Mouse (Mus musculus): ENCODE measurements around the gene Gba. TPM values are rescaled to one million over a fixed set of nuclear protein-coding genes. Genes with fewer than 3 reads are reported as not detected.

Gba gene
- total and polyA plus RNA-seq, 2 experiments from 2014 or later, result 46.8 to 77.4 TPM

- Histone ChIP-seq H3K9me3 (ENCODE audit: low read length) (no peaks in the 10 kb centered on the region), H3K36me3 (ENCODE audit: insufficient read depth, low read length) (no peaks in the 10 kb centered on the region), H3K9ac (replicated peaks; ENCODE audit: low read length) (no peak overlapping the region), H3K4me3 (ENCODE audit: low read length) (no peak overlapping the region), H3K27ac (no peak overlapping the region), H3K4me2 (ENCODE audit: low read depth, low read length) (no peak overlapping the region), H3K4me1 (ENCODE audit: insufficient read depth, low read length) (peaks cover 12% of the 10 kb centered on the region; the same call in 1 of the 2 replicates), H3K27me3 (ENCODE audit: insufficient read depth, low read length) (no peaks in the 10 kb centered on the region)
- WGBS, result 75% methylated on average over 3 of the region's 3 CpGs
- no peak for TF ChIP-seq CTCF (IDR thresholded peaks at IDR 0.05; ENCODE audit: low read depth)
- DNase-seq (ENCODE audit: low spot score) (no peak), ATAC-seq (no peak)
These were observed 2.9 kb upstream of the Gba start for GRCm38 (mm10) chr3:89199839-89200238.

GRCm38 (mm10) chr3:89203142-89203514 is 400 bp downstream of the Gba start:
- 37% methylated on average over 5 of the region's 5 CpGs for WGBS
- no peak for TF ChIP-seq CTCF (IDR thresholded peaks at IDR 0.05; ENCODE audit: low read depth)
- H3K27ac ChIP-seq, result peak overlapping the region; percentile 67

DNA sequence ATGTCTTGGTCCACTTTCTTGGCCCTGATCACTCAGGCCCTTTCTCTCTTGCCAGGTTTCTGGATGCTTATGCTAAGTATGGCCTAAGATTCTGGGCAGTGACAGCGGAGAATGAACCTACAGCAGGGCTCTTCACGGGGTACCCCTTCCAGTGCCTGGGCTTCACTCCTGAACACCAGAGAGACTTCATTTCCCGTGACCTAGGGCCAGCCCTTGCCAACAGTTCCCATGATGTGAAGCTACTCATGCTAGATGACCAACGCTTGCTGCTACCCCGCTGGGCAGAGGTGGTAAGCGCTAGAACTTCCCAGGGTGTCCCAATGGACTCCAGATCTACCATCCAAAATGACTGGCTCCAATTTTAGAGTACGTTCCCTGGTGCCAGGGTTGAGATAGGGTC is 3.4 kb downstream of the Gba start:
- Histone ChIP-seq H3K4me2 (ENCODE audit: low read depth, low read length) (no peak overlapping the region), H3K36me3 (ENCODE audit: insufficient read depth, low read length) (peaks cover 48% of the 10 kb centered on the region), H3K27me3 (ENCODE audit: insufficient read depth, low read length) (no peaks in the 10 kb centered on the region), H3K9me3 (ENCODE audit: low read length) (no peaks in the 10 kb centered on the region), H3K4me3 (ENCODE audit: low read length) (no peak overlapping the region), H3K9ac (replicated peaks; ENCODE audit: low read length) (no peak overlapping the region), H3K4me1 (ENCODE audit: insufficient read depth, low read length) (peaks cover 5% of the 10 kb centered on the region; the same call in 1 of the 2 replicates), H3K27ac (no peak overlapping the region)
- ATAC-seq (no peak), DNase-seq (ENCODE audit: low spot score) (no peak)
- no peak for TF ChIP-seq CTCF (IDR thresholded peaks at IDR 0.05; ENCODE audit: low read depth)
- WGBS, result 91% methylated on average over 7 of the region's 7 CpGs

More at GRCm38 (mm10) chr3:89203142-89203514, 400 bp downstream of the Gba start:
- Histone ChIP-seq H3K27me3 (ENCODE audit: insufficient read depth, low read length) (no peaks in the 10 kb centered on the region), H3K4me3 (ENCODE audit: low read length) (peak overlapping the region; percentile 54), H3K9ac (replicated peaks; ENCODE audit: low read length) (peak overlapping the region; percentile 62), H3K4me1 (ENCODE audit: insufficient read depth, low read length) (peaks cover 5% of the 10 kb centered on the region; the same call in 1 of the 2 replicates), H3K9me3 (ENCODE audit: low read length) (no peaks in the 10 kb centered on the region), H3K4me2 (ENCODE audit: low read depth, low read length) (peak overlapping the region; percentile 83), H3K36me3 (ENCODE audit: insufficient read depth, low read length) (peaks cover 26% of the 10 kb centered on the region)
- DNase-seq (ENCODE audit: low spot score), result no peak
- peak; percentile 36 for ATAC-seq

GRCm38 (mm10) chr3:89206695-89207094 is 4.0 kb downstream of the Gba start:
- no peak for TF ChIP-seq CTCF (IDR thresholded peaks at IDR 0.05; ENCODE audit: low read depth)
- Histone ChIP-seq H3K27me3 (ENCODE audit: insufficient read depth, low read length) (no peaks in the 10 kb centered on the region), H3K4me1 (ENCODE audit: insufficient read depth, low read length) (peaks cover 5% of the 10 kb centered on the region; the same call in 1 of the 2 replicates), H3K36me3 (ENCODE audit: insufficient read depth, low read length) (peaks cover 48% of the 10 kb centered on the region), H3K4me2 (ENCODE audit: low read depth, low read length) (no peak overlapping the region), H3K9me3 (ENCODE audit: low read length) (no peaks in the 10 kb centered on the region), H3K9ac (replicated peaks; ENCODE audit: low read length) (no peak overlapping the region), H3K4me3 (ENCODE audit: low read length) (no peak overlapping the region), H3K27ac (no peak overlapping the region)
- ATAC-seq (no peak), DNase-seq (ENCODE audit: low spot score) (no peak)
- 86% methylated on average over 2 of the region's 2 CpGs for WGBS

GRCm38 (mm10) chr3:89208075-89208657 is 5.4 kb downstream of the Gba start:
- no peak for DNase-seq (ENCODE audit: low spot score)

DNA sequence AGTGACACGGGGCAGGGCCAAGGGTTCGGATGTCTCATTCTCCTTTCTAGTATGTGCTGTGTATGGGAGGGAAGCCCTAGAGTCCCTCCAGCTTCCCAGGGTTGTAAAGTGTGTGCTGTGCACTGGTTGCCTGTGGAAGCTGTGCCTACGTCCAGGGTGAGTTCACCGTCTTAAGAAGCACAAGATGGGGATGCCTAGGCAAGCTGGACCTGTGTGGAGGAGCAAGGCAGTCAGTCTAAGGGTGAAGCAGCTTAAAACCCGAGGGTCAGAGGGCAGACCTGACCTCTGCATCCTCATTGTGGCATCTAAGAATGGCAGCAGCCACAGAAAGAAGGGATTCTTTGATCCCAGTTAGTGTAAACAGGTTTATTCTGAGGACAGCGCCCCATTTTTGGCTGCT is 6.0 kb downstream of the Gba start:
- no peak overlapping the region for H3K4me2 ChIP-seq (ENCODE audit: low read depth, low read length)
- DNase-seq (ENCODE audit: low spot score) (no peak), ATAC-seq (no peak)
- H3K9me3 ChIP-seq (ENCODE audit: low read length), result no peaks in the 10 kb centered on the region
- no peak overlapping the region for H3K27ac ChIP-seq
- H3K4me1 ChIP-seq (ENCODE audit: insufficient read depth, low read length), result 0 out of 2 replicates have a peak, but pooled peaks cover 10% of the 10 kb centered on the region
- 89% methylated on average over 6 of the region's 6 CpGs for WGBS
- H3K4me3 ChIP-seq (ENCODE audit: low read length), result no peak overlapping the region
- H3K36me3 ChIP-seq (ENCODE audit: insufficient read depth, low read length), result peaks cover 48% of the 10 kb centered on the region
- no peaks in the 10 kb centered on the region for H3K27me3 ChIP-seq (ENCODE audit: insufficient read depth, low read length)
- no peak overlapping the region for H3K9ac ChIP-seq (replicated peaks; ENCODE audit: low read length)
- no peak for TF ChIP-seq CTCF (IDR thresholded peaks at IDR 0.05; ENCODE audit: low read depth)

More at GRCm38 (mm10) chr3:89208075-89208657, 5.4 kb downstream of the Gba start:
- Histone ChIP-seq H3K4me2 (ENCODE audit: low read depth, low read length) (no peak overlapping the region), H3K27ac (no peak overlapping the region), H3K4me1 (ENCODE audit: insufficient read depth, low read length) (peaks cover 11% of the 10 kb centered on the region; the same call in 1 of the 2 replicates), H3K9me3 (ENCODE audit: low read length) (no peaks in the 10 kb centered on the region), H3K4me3 (ENCODE audit: low read length) (no peak overlapping the region), H3K36me3 (ENCODE audit: insufficient read depth, low read length) (peaks cover 48% of the 10 kb centered on the region), H3K27me3 (ENCODE audit: insufficient read depth, low read length) (no peaks in the 10 kb centered on the region), H3K9ac (replicated peaks; ENCODE audit: low read length) (no peak overlapping the region)
- TF ChIP-seq CTCF (IDR thresholded peaks at IDR 0.05; ENCODE audit: low read depth), result no peak
- WGBS, result 91% methylated on average over 13 of the region's 13 CpGs
- no peak for ATAC-seq

- WGBS, result 83% methylated on average over 7 of the region's 7 CpGs
- no peak for ATAC-seq
- Histone ChIP-seq H3K27ac (no peak overlapping the region), H3K9ac (replicated peaks; ENCODE audit: low read length) (no peak overlapping the region), H3K4me2 (ENCODE audit: low read depth, low read length) (no peak overlapping the region), H3K9me3 (ENCODE audit: low read length) (no peaks in the 10 kb centered on the region), H3K4me1 (ENCODE audit: insufficient read depth, low read length) (0 out of 2 replicates have a peak, but pooled peaks cover 10% of the 10 kb centered on the region), H3K4me3 (ENCODE audit: low read length) (no peak overlapping the region), H3K27me3 (ENCODE audit: insufficient read depth, low read length) (no peaks in the 10 kb centered on the region), H3K36me3 (ENCODE audit: insufficient read depth, low read length) (peaks cover 48% of the 10 kb centered on the region)
- DNase-seq (ENCODE audit: low spot score), result no peak
- TF ChIP-seq CTCF (IDR thresholded peaks at IDR 0.05; ENCODE audit: low read depth), result no peak
These were observed 7.0 kb downstream of the Gba start for GRCm38 (mm10) chr3:89209731-89210130.

All from hindbrain, postnatal 0 days (tissue).